Mouse (Mus musculus) gonadal fat pad, adult 2 months (tissue): ENCODE data around the gene Serpina1f. TPM values are rescaled to one million over a fixed set of nuclear protein-coding genes. Genes with fewer than 3 reads are reported as not detected.
"Not testable (repeated sequence)": the region's sequence is repeated elsewhere in the genome, so short reads cannot be mapped to it uniquely, and the experiment has no call there.

Experiments used
- DNase-seq: peaks from one replicate; pipeline ENCODE4 v3.0.0-alpha.2; 2012; ENCODE audit warnings: low read depth
- polyA plus RNA-seq: library from polyadenylated mRNA; depleted of rRNA; stranded (reverse); fragments of >200 nt; gene quantifications from 2 replicates; pipeline ENCODE4 v1.2.3, GENCODE M21; 2012; rRNA removed

Serpina1f gene
- 1,703 and 1,721 TPM in 2 replicates for polyA plus RNA-seq

- DNase-seq = no peak
Observed at GRCm38 (mm10) chr12:103695429-103695828, at the start of gene Serpina1f. Serpina1f (minus strand) TSS chr12:103695529.

DNA sequence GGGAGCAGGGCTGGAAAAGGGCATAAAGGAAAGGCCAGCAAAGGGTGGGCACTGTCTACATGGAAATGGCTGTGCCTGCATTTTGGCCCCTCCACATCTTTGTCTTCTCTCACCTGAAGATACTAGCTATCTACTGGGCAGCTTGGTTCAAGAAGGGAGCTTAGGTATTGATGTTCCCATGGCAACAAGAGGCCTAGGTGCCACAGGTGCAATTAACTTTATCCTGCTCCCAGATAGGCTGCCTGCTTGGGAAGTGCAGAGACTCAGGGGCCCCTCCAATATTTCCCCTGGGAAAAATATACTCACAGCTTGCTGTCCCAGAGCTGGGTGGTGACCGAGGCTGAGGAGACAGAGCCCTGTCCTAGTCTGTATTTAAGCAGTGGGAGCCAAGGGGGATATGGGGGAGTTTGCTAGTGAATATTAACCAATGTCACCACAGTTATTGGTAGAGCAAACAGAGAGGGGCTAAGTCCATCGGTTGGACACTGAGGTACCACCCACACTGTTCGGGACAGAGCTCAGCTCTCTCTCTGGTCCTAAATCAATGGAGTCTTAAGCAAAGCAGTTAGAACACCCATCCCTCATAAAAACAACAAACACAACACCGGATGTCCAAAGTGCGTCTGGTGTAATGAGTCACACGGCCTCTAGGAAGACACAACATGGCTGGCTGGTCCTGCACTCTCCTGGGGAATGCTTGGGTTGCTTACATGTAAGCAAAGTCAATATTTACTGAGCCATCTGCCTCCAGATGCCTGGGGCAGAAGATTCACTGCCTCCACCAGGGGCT is 42.7 kb upstream of the Serpina1f start:
- DNase-seq = not testable (repeated sequence)

DNA sequence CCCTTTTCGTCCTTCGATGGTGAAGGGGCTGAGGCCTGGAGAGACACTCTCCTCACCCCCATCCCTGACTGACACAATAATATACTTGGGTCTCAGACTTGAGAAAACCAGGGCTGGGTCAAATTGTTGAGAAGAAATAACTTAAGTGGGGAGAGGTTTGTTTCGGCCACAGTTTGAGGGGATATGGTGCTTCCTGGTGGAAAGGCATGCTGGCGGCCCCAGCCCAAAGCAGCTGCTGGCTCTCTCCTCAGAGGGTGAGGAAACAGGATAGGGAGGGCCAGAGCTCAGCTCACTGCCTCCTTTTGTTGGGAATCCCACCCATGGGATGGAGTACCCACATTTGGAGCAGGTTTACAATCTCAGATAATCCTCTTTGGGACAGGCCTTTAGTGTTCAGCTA is 40.2 kb upstream of the Serpina1f start:
- not testable (repeated sequence) for DNase-seq

DNA sequence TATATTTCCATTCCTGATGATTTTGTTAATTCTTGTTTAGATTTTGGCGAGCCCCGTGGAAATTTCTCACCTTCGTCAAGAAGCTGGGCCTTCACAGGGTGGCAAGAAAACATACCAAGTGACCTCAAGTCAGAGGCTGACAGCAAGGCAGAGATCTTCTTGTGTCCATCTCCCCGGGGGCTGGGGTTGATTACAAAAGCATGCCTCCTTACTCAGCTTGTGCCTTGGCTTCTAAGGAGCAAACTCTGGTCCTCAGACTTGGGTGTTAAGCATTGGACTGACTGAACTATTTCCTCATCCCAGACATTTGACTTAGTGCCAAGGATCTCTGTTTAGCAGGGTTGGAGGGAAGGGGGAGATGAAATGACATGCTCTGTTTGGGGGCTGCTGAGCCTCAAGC is 39.8 kb upstream of the Serpina1f start:
- DNase-seq = not testable (repeated sequence)

DNA sequence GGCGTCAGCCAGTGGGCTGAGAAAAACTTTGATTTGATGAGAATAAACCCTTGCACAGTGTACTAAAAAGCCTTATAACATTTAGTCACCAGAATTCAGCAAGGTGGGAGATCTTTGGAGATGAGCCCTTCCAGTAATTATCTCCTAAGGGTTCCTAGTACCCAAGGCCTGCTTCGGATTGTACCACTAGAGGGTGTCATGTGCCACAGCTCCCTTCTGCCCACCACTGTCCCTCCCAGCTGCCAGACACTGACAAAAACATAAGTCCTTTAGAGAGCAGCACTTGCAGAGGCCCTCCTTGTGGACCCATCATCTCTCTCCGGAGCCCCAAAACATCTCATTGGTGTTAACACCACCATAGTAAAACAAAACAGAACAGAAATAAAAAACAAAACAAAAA is 16.2 kb upstream of the Serpina1f start:
- no peak for DNase-seq

DNA sequence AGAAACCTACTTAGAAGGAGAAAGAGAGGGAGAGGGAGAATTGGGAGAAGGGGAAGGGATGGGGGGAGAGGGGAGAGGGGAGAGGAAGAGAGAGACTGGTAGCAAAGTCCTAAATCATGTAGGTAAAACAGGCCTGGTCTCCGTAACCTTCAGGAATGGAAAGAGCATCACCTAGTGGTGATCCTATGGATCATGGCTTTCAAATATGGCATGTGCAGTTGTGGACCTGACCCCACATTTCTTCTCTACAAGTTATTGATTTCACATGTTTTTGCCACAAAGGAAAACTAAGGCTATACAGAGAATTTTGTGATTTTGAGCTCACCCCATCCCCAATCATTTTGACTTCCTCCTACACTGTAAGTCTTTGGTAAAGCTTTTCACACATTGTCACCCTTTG is 15.1 kb upstream of the Serpina1f start:
- no peak for DNase-seq

DNA sequence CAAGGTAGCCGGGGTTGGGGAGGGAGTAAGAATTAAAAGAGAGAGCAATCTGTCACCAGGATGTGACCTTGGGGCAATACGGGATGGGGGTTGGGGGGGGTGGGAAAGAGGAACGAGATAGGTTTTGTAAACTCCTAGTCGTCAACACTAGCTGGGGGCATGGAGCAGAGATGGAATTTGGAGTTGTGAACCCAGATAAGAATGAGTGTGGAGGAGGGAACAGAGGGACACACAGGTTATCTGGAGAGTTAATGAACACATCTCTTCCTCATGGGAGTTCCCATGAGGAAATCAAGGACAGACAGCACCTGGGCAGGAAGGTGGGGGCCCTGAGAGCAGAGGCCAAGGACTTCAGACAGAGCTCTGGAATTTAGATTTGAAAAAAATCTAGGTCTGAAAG is 10.8 kb upstream of the Serpina1f start:
- no peak for DNase-seq

- DNase-seq = no peak
Observed at GRCm38 (mm10) chr12:103705547-103705946, 10.2 kb upstream of the Serpina1f start.

GRCm38 (mm10) chr12:103700144-103700750 is 4.9 kb upstream of the Serpina1f start:
- no peak for DNase-seq

- DNase-seq = no peak
Observed at GRCm38 (mm10) chr12:103688221-103688814, 7.0 kb downstream of the Serpina1f start.

DNA sequence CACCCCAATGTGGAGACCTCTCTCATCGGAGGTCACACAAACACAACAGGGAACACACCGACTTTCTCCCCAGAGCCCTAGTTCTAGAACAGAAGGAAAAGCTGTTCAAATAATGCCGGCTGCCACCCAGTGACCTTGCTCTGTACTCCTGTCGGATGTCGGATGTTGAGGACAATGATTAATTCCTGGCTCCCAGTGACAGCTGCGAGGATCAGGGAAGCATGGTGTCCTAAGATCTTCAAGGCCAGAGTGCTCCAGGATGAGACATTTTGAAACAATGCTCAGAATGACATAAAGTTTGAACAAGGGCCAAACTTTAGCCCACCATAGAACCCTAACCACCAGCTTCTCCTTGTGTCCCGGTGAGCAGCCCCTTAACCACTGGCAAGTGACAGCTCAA is 8.3 kb downstream of the Serpina1f start:
- no peak for DNase-seq

GRCm38 (mm10) chr12:103686050-103686449 is 9.3 kb downstream of the Serpina1f start:
- no peak for DNase-seq

GRCm38 (mm10) chr12:103685386-103685785 is 9.9 kb downstream of the Serpina1f start:
- DNase-seq = no peak

- DNase-seq = no peak
Observed at GRCm38 (mm10) chr12:103683775-103684174, 11.6 kb downstream of the Serpina1f start.

DNA sequence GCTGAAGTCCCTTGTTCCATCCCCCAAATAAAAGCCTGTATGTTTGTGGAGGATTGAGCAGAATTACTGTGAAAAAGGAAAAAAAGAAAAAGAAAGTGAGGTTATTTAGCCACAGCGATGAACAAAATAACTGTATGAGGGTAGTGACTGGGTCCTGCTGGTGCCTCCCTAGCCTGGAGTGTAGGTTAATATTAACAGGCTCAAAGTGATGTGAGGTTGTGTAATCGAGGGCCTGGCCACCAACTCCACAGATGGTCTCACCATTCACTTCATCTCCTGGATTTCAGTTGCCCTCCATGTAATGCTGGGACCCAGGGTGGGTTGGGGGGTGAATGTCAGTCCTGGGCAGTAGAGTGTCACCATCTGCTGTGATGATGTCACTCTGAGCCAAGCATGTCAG is 13.6 kb downstream of the Serpina1f start:
- no peak for DNase-seq

- DNase-seq = no peak
Observed at GRCm38 (mm10) chr12:103681169-103681568, 14.2 kb downstream of the Serpina1f start.

- DNase-seq = not testable (repeated sequence)
Observed at GRCm38 (mm10) chr12:103679853-103680252, 15.5 kb downstream of the Serpina1f start.

GRCm38 (mm10) chr12:103676039-103676438 is 19.3 kb downstream of the Serpina1f start, which contains the start of gene Serpina16:
Serpina16 (minus strand) TSS chr12:103676139.
- DNase-seq = no peak

- DNase-seq = no peak
Observed at GRCm38 (mm10) chr12:103673179-103673578, 22.1 kb downstream of the Serpina1f start.

DNA sequence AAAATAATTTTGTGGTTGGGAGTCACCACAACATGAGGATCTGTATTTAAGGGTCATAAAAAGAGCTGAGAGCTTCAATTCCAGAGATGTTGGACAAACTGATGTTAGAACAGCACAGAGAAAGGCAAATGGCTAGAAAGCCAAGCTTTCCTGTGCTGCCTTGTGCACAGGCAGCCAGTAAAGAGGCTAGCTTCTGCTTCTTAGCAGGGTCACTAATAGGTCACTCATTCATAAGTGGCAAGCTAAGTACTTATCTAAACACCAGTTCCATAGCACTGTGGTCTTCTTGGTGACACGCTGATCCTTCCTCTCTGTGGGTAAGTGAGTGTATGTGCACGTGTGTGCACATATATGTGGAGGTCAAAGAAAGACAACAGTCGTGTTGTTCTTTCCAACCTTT is 23.8 kb downstream of the Serpina1f start:
- no peak for DNase-seq

DNA sequence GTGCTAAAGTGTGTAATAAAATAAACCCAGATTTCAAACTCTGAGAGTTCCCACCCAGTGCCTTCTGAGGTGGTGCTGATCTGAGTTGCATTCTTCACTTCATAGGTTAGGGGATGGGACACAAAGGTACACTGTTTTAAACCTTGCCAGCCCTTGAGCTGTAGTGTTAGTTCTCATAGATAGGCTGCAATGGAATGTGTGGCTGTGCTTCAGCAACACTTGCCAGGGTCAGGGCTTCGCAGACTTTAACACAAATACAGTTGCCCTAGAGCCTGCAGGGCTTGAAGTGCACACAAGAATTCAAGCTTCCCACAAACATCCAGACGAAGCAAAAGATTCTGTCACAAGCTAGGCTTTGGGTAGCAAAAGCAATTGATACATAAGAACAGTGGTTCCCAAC is 24.4 kb downstream of the Serpina1f start:
- DNase-seq = no peak

GRCm38 (mm10) chr12:103670344-103670743 is 25.0 kb downstream of the Serpina1f start:
- DNase-seq = no peak

DNA sequence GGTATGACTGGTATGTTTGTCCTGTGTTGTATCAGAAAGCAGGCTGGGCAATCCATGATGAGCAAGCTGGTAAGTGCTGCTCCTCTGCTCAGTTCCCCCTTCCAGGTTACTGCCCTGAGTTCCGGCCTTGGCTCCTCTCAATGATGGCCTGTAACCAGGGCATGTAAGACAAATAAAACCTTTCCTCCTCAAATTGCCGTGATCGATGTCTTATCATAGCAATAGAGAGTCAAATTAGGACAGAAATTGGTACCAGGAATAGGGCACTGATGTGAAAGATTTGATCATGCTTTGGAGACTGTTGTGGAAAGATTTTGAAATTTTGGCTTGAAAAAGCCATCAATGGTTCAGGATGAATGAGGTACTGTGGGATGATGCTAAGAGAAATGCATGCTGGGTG is 30.0 kb downstream of the Serpina1f start:
- no peak for DNase-seq
